Mouse (Mus musculus) C2C12 (cell line): Measurements from ENCODE around the gene Comp. TPM values are rescaled to one million over a fixed set of nuclear protein-coding genes. Genes with fewer than 3 reads are reported as not detected.

ENCODE experiments used
- H3K27me3 ChIP-seq: one replicate; pipeline ENCODE4 v1.6.1; 2011; ENCODE audit not compliant: control insufficient read depth, insufficient read depth, insufficient read length
- H3K36me3 ChIP-seq: one replicate; pipeline ENCODE4 v1.6.1; 2011; ENCODE audit not compliant: control insufficient read depth, insufficient read depth
- H3K4me3 ChIP-seq: one replicate; pipeline ENCODE4 v1.5.1; 2011; ENCODE audit warnings: mild to moderate bottlenecking, control low read depth; ENCODE audit not compliant: poor library complexity, insufficient read depth, severe bottlenecking
- H3K79me2 ChIP-seq: one replicate; pipeline ENCODE4 v1.6.1; 2011; ENCODE audit not compliant: control insufficient read depth, insufficient read depth
- H3K79me3 ChIP-seq: one replicate; pipeline ENCODE4 v1.6.1; 2011; ENCODE audit warnings: low read depth, control low read depth
- H3ac ChIP-seq: one replicate; pipeline ENCODE3; 2011; ENCODE audit warnings: low read depth; ENCODE audit not compliant: control insufficient read depth, insufficient read length
- CEBPB ChIP-seq: IDR thresholded peaks from one replicate; pipeline ENCODE4 v1.6.1; 2011; ENCODE audit warnings: low read depth, mild to moderate bottlenecking, control low read depth, moderate library complexity
- CTCF ChIP-seq: IDR thresholded peaks from one replicate; pipeline ENCODE4 v1.5.1; 2011; ENCODE audit not compliant: control insufficient read depth, insufficient read depth, insufficient read length
- FOSL1 ChIP-seq: IDR thresholded peaks from one replicate; pipeline ENCODE4 v1.8.0; 2011; ENCODE audit warnings: mild to moderate bottlenecking, low read length; ENCODE audit not compliant: poor library complexity, insufficient read depth, severe bottlenecking
- MAX ChIP-seq: IDR thresholded peaks from one replicate; pipeline ENCODE4 v1.6.1; 2011; ENCODE audit warnings: mild to moderate bottlenecking, control low read depth
- MYOD1 ChIP-seq: IDR thresholded peaks from one replicate; pipeline ENCODE4 v1.6.1; 2011; ENCODE audit warnings: low read depth; ENCODE audit not compliant: control insufficient read depth, insufficient read length
- MYOG ChIP-seq: IDR thresholded peaks from one replicate; pipeline ENCODE4 v1.6.1; 2011; ENCODE audit not compliant: control insufficient read depth, insufficient read length; ENCODE audit errors: extremely low read depth
- USF1 ChIP-seq: IDR thresholded peaks from one replicate; pipeline ENCODE4 v1.6.1; 2011; ENCODE audit warnings: low read depth, mild to moderate bottlenecking, control low read depth, moderate library complexity
- polyA plus RNA-seq: library from polyadenylated mRNA; unstranded; fragments of >200 nt; fragmentation: generic; extraction: Trizol; gene quantifications from one replicate; pipeline ENCODE4 v1.2.1, GENCODE M21; 2012; ENCODE audit warnings: missing spikeins

Comp gene
- polyA plus RNA-seq, 1 experiment = 0.20 TPM

DNA sequence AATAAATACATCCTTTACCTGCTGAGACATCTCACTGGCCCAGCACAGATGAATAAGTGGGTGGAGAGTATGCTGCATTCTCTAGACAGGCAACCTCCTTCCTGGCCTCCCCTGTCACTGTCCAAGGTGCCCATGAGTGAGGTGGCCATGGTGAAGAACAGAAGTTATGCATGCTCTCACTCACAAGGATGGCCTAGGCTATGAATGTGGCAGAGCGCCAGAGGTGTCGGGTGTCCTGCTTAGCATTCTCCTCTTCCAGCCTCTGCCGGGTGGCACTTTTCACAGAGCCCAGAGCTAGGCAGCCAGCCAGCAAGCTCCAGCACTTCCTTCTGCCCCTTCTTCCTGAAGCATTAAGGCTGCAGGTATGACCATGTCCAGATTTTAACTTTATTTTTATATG is 13.9 kb upstream of the Comp start:
- no peaks in the 10 kb centered on the region for H3K36me3 ChIP-seq
- no peak for TF ChIP-seq USF1
- TF ChIP-seq CEBPB = no peak
- no peak for TF ChIP-seq FOSL1
- no peak for TF ChIP-seq MYOG
- no peak for TF ChIP-seq MAX
- TF ChIP-seq MYOD1 = no peak

GRCm38 (mm10) chr8:70360769-70361168 is 12.6 kb upstream of the Comp start:
- no peak for TF ChIP-seq CTCF
- no peak for TF ChIP-seq MYOG
- no peak for TF ChIP-seq CEBPB
- no peak for TF ChIP-seq MAX
- TF ChIP-seq USF1 = no peak
- no peak for TF ChIP-seq MYOD1
- no peak for TF ChIP-seq FOSL1
- Histone ChIP-seq H3K27me3 (no peaks in the 10 kb centered on the region), H3K36me3 (no peaks in the 10 kb centered on the region), H3K79me2 (no peaks in the 10 kb centered on the region), H3K4me3 (no peak overlapping the region), H3ac (no peak overlapping the region), H3K79me3 (no peaks in the 10 kb centered on the region)

More for the DNA sequence above, 13.9 kb upstream of the Comp start:
- no peak overlapping the region for H3K4me3 ChIP-seq
- H3K79me3 ChIP-seq = no peaks in the 10 kb centered on the region
- no peak overlapping the region for H3ac ChIP-seq
- no peaks in the 10 kb centered on the region for H3K79me2 ChIP-seq
- no peaks in the 10 kb centered on the region for H3K27me3 ChIP-seq

DNA sequence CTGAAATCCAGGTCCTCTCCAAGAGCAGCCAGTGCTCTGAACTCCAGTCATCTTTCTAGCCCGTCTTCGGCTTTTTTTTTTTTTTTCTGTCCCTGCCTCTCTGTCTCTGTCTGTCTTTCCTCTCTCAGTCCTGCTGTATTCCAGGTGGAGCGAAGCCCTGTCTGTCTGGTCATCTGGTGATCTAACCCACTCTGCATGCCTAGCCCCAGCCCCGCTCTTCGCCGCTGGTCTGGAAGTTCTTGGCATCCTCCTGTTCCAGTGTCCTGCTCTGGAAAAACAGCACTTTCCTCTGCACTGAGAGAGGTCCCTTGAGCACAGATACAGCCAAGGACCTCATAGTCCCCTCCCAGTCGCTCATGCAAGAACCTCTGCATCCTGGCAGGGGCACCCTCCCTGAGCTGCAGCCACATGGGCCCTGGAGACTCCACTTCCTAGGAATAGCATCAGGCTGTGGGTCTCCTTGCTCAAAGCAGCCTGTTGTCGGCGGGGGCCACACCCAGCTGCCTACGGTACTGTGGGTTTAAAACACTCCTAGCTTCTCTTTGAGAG is 11.8 kb upstream of the Comp start:
- Histone ChIP-seq H3K27me3 (no peaks in the 10 kb centered on the region), H3K79me2 (no peaks in the 10 kb centered on the region), H3ac (no peak overlapping the region), H3K4me3 (no peak overlapping the region), H3K36me3 (no peaks in the 10 kb centered on the region), H3K79me3 (no peaks in the 10 kb centered on the region)
- no peak for TF ChIP-seq FOSL1
- TF ChIP-seq MAX = no peak
- TF ChIP-seq MYOG = no peak
- no peak for TF ChIP-seq USF1
- TF ChIP-seq CTCF = no peak
- TF ChIP-seq CEBPB = no peak
- no peak for TF ChIP-seq MYOD1

GRCm38 (mm10) chr8:70364066-70364465 is 9.3 kb upstream of the Comp start:
- Histone ChIP-seq H3K4me3 (no peak overlapping the region), H3K79me2 (no peaks in the 10 kb centered on the region), H3K79me3 (no peaks in the 10 kb centered on the region), H3K27me3 (no peaks in the 10 kb centered on the region), H3ac (no peak overlapping the region), H3K36me3 (no peaks in the 10 kb centered on the region)
- TF ChIP-seq USF1 (no peak), CEBPB (no peak), MYOD1 (no peak), CTCF (no peak), FOSL1 (no peak), MAX (no peak), MYOG (no peak)

DNA sequence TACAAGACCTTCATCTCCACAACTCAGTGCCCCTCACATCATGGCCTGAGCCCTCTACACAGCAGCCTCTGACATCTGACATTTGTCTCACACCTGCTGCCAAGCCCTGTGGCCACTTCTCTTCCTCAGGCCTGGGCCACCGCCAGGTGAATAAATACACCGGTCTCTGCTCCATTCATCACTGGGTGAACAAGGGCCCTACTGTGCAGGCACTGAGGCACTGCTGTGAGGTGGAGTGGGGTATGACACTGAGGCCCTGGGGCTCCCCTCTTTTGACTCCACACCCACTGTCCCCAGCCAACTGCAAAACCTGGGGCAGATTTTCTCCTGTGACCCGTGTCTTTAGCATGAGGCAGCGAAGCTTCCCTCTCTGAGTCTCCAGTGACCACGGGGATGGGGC is 6.8 kb upstream of the Comp start:
- TF ChIP-seq MAX (no peak), USF1 (no peak), MYOD1 (no peak), CTCF (no peak), CEBPB (no peak), MYOG (no peak), FOSL1 (no peak)
- no peaks in the 10 kb centered on the region for H3K36me3 ChIP-seq
- no peaks in the 10 kb centered on the region for H3K27me3 ChIP-seq
- no peaks in the 10 kb centered on the region for H3K79me2 ChIP-seq
- H3ac ChIP-seq = no peak overlapping the region
- no peak overlapping the region for H3K4me3 ChIP-seq
- no peaks in the 10 kb centered on the region for H3K79me3 ChIP-seq

- H3K27me3 ChIP-seq = peaks cover 22% of the 10 kb centered on the region
- H3K4me3 ChIP-seq = no peak overlapping the region
- no peak for TF ChIP-seq CEBPB
- no peak for TF ChIP-seq FOSL1
- no peak for TF ChIP-seq USF1
- TF ChIP-seq MYOD1 = no peak
- no peak for TF ChIP-seq MYOG
- TF ChIP-seq CTCF = no peak
- TF ChIP-seq MAX = no peak
- no peaks in the 10 kb centered on the region for H3K79me3 ChIP-seq
- no peaks in the 10 kb centered on the region for H3K36me3 ChIP-seq
- no peaks in the 10 kb centered on the region for H3K79me2 ChIP-seq
- H3ac ChIP-seq = no peak overlapping the region
Observed at GRCm38 (mm10) chr8:70370476-70370875, 2.9 kb upstream of the Comp start.
